In genomic region chr3:21995566-21996391, GRCm38 (mm10) we compare ENCODE assay signal across 11 mouse cellular contexts.
DNase-seq lines count a peak whose midpoint lies in the region; ATAC-seq lines count a peak whose summit lies in the region.
"Had no signal": no experiment of that assay in that cellular context is flagged by ENCODE, and none has a peak within 500 bp of the region (broad histone marks: within the 10 kb centered on the region; RNA-seq: fewer than 3 reads in every experiment).

No protein-coding gene starts in this region.

- no peak overlapping the region for H3K27ac ChIP-seq in midbrain, embryonic 14.5 days (replicated peaks; ENCODE audit: low read depth, low read length)
- H3K27ac ChIP-seq: midbrain, embryonic 10.5 days had no signal

- no peaks in the 10 kb centered on the region for H3K9me3 ChIP-seq in midbrain, embryonic 14.5 days (ENCODE audit: control insufficient read depth, low read length)
- H3K9me3 ChIP-seq: midbrain, embryonic 10.5 days had no signal

- H3K4me3 ChIP-seq in midbrain, embryonic 14.5 days (replicated peaks; ENCODE audit: low read depth, low read length), result no peak overlapping the region
- H3K4me3 ChIP-seq: midbrain, embryonic 10.5 days had no signal

- no peaks in the 10 kb centered on the region for H3K4me1 ChIP-seq in midbrain, embryonic 14.5 days (ENCODE audit: control insufficient read depth, insufficient read depth, low read length)
- H3K4me1 ChIP-seq: midbrain, embryonic 10.5 days had no signal

- WGBS in midbrain, embryonic 14.5 days, result 81% methylated on average over 8 of the region's 8 CpGs

- no peaks in the 10 kb centered on the region for H3K36me3 ChIP-seq in midbrain, embryonic 14.5 days (ENCODE audit: control insufficient read depth, insufficient read depth, low read length)
- H3K36me3 ChIP-seq: midbrain, embryonic 10.5 days had no signal

- H3K9ac ChIP-seq in midbrain, embryonic 14.5 days (replicated peaks; ENCODE audit: low read length), result no peak overlapping the region

- DNase-seq in thymus, postnatal 4 days, result peak; percentile 10
- DNase-seq in thymus, postnatal 36 days, result no peak
- peak; percentile 15 for DNase-seq in c-Kit-positive CD71-positive TER-119-positive erythroid progenitor cells, embryonic 14.5 days (ENCODE audit: low spot score)
- DNase-seq in kidney, postnatal 25 days, result peak; percentile 71 to 90
- no peak for DNase-seq in left cerebral cortex, postnatal 14 days (ENCODE audit: low spot score in 2 of 2)
- no peak for DNase-seq in testis, postnatal 14 days (ENCODE audit: low spot score)
- DNase-seq in urinary bladder, postnatal 14 days (ENCODE audit: low spot score), result no peak
- DNase-seq in midbrain, embryonic 14.5 days, result no peak
- DNase-seq: cerebellum, adult 9-10 months; layer of hippocampus, adult 9-11 months had no signal

- H3K4me2 ChIP-seq in midbrain, embryonic 14.5 days (ENCODE audit: low read length), result no peak overlapping the region

- no peak for ATAC-seq in midbrain, embryonic 14.5 days (ENCODE audit: low FRiP score, low TSS enrichment)

- no peaks in the 10 kb centered on the region for H3K27me3 ChIP-seq in midbrain, embryonic 14.5 days (ENCODE audit: control insufficient read depth, insufficient read depth, low read length)

- intact Hi-C loops in left cerebral cortex, postnatal 14 days (cut with DNase I), result no loop called here

Comparison
In these comparisons a context has a peak if more than half of its experiments do, and no peak if none do; other contexts are left out.
1. DNase-seq: peak in thymus, postnatal 4 days (single experiment), c-Kit-positive CD71-positive TER-119-positive erythroid progenitor cells, embryonic 14.5 days (single experiment) and kidney, postnatal 25 days (2 of 2); none in thymus, postnatal 36 days (0 of 2), left cerebral cortex, postnatal 14 days (0 of 2), testis, postnatal 14 days (single experiment), urinary bladder, postnatal 14 days (single experiment) and midbrain, embryonic 14.5 days (single experiment).